Comparison of ENCODE assay signal across 33 mouse cellular contexts in genomic region chr17:49149896-49150295, GRCm38 (mm10).
"Had no signal": no experiment of that assay in that cellular context is flagged by ENCODE, and none has a peak within 500 bp of the region (broad histone marks: within the 10 kb centered on the region; RNA-seq: fewer than 3 reads in every experiment).

No protein-coding gene starts in this region.

- H3K4me3 ChIP-seq: heart, embryonic 13.5 days; heart, embryonic 15.5 days; hindbrain, embryonic 10.5 days; hindbrain, embryonic 12.5 days; hindbrain, embryonic 13.5 days; hindbrain, embryonic 15.5 days; intestine, embryonic 15.5 days; kidney, embryonic 15.5 days; layer of hippocampus, adult 2 months; left cerebral cortex, adult 2 months had no signal

- DNase-seq: heart, postnatal 14 days; heart, postnatal 36 days; heart, postnatal 4 days; kidney, adult 11 months; kidney, adult 18-20 months; kidney, adult 2 months; kidney, adult 8-10 months; kidney, adult 9 months; kidney, postnatal 10 days; kidney, postnatal 14 days; kidney, postnatal 25 days; kidney, postnatal 36 days; kidney, postnatal 4 days; layer of hippocampus, adult 9-11 months; layer of hippocampus, postnatal 36 days had no signal

- H3K9me3 ChIP-seq: heart, embryonic 13.5 days; heart, embryonic 15.5 days; hindbrain, embryonic 10.5 days; hindbrain, embryonic 12.5 days; hindbrain, embryonic 13.5 days; hindbrain, embryonic 15.5 days; intestine, embryonic 15.5 days; kidney, embryonic 15.5 days had no signal

- H3K36me3 ChIP-seq: heart, embryonic 13.5 days; heart, embryonic 15.5 days; hindbrain, embryonic 10.5 days; hindbrain, embryonic 12.5 days; hindbrain, embryonic 13.5 days; hindbrain, embryonic 15.5 days; intestine, embryonic 15.5 days; kidney, embryonic 15.5 days had no signal

- H3K9ac ChIP-seq: heart, embryonic 13.5 days; heart, embryonic 15.5 days; hindbrain, embryonic 12.5 days; hindbrain, embryonic 13.5 days; hindbrain, embryonic 14.5 days; hindbrain, embryonic 15.5 days; intestine, embryonic 15.5 days; kidney, embryonic 15.5 days had no signal

- H3K4me1 ChIP-seq: heart, embryonic 13.5 days; heart, embryonic 15.5 days; hindbrain, embryonic 10.5 days; hindbrain, embryonic 12.5 days; hindbrain, embryonic 13.5 days; hindbrain, embryonic 15.5 days; intestine, embryonic 15.5 days; kidney, embryonic 15.5 days had no signal

- ATAC-seq: hindbrain, embryonic 16.5 days; hindbrain, postnatal 0 days; inflammation-experienced regulatory T-cells, adult 6 months; intestine, embryonic 15.5 days; intestine, embryonic 16.5 days; intestine, postnatal 0 days had no signal

- H3K27me3 ChIP-seq: heart, embryonic 13.5 days; heart, embryonic 15.5 days; hindbrain, embryonic 12.5 days; hindbrain, embryonic 13.5 days; hindbrain, embryonic 15.5 days; intestine, embryonic 15.5 days; kidney, embryonic 15.5 days had no signal

- H3K27ac ChIP-seq: heart, embryonic 13.5 days; heart, embryonic 15.5 days; hindbrain, embryonic 10.5 days; hindbrain, embryonic 12.5 days; hindbrain, embryonic 13.5 days; hindbrain, embryonic 14.5 days; hindbrain, embryonic 15.5 days; hindbrain, postnatal 0 days; intestine, embryonic 15.5 days; kidney, embryonic 15.5 days; kidney, postnatal 0 days; layer of hippocampus, adult 2 months; left cerebral cortex, adult 2 months had no signal

- H3K4me2 ChIP-seq: heart, embryonic 11.5 days; heart, embryonic 13.5 days; heart, embryonic 15.5 days; hindbrain, embryonic 12.5 days; hindbrain, embryonic 13.5 days; hindbrain, embryonic 14.5 days; hindbrain, embryonic 15.5 days; intestine, embryonic 15.5 days; kidney, embryonic 15.5 days had no signal
